Mouse (Mus musculus) naive thymus-derived CD4-positive, alpha-beta T cell, adult 2 months (primary cell): ENCODE measurements around the gene Zc2hc1b.

Experiments used
- DNase-seq: peaks from one replicate; pipeline ENCODE4 v3.0.0-alpha.2; 2011; ENCODE audit warnings: low read depth

Zc2hc1b gene

DNA sequence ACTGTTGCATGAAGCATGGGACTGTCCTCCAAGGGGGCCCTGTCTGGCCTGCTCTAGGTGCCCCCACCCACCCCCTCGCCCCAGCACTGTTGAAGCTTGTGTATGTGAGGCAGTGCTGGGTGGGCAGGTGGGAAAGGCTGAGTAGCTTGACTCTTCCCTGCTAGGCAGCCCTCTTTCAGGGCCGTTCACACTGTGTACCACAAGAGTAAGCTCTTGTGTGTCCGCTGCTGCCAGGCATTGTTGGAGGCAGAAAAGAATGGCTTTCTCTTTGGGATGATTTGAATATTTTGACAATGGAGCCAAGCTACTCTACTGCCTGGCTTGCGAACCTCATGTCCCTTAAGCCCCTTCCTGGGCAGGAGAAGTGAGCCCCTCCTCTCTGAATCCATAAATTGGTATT lies 62.8 kb downstream of the Zc2hc1b start:
- no peak for DNase-seq

DNA sequence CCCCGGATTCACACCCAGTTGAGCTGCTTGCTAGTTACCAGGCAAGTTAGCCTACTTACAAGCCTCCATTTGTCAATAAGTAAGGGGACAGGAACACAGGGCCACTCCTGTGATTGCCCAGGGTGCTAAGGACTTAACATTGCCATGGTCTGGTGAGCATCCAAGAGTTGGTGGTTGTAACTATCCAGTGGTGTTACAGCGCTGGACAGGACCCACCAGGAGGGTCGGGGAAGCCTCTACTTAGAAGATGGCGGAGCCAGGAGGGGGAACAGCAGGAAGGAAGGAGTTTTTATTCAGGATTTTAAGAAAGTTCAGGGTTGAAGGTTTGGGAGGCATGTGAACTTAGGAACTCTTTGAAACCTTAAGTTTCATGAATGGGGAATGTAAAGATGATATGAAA lies 64.2 kb downstream of the Zc2hc1b start:
- DNase-seq = no peak

GRCm38 (mm10) chr10:13112849-13113248 lies 65.0 kb downstream of the Zc2hc1b start:
- no peak for DNase-seq

GRCm38 (mm10) chr10:13109781-13110180 lies 68.0 kb downstream of the Zc2hc1b start:
- no peak for DNase-seq

- DNase-seq = no peak
Observed at GRCm38 (mm10) chr10:13108847-13109246, 69.0 kb downstream of the Zc2hc1b start.

GRCm38 (mm10) chr10:13108021-13108548 lies 69.7 kb downstream of the Zc2hc1b start:
- no peak for DNase-seq

- DNase-seq = no peak
Observed at GRCm38 (mm10) chr10:13106909-13107624, 70.8 kb downstream of the Zc2hc1b start.

DNA sequence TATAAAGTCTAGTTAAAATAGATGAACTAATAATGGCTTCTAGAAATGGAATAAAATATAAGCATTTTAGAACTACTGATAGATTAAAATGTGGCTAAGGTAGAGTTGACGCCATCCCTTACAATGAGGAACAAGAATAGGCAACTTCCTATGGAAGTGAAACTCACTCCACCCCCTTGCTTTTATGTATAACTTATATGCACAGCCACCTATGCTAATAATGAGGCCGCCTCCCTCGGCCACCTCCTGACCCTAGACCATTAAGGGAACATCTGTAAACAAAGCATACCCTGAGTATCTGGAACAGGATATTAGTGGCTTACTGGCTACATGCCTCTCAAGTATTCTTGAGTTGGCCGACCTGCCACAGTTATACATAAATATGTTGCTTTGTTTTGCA lies 74.0 kb downstream of the Zc2hc1b start:
- no peak for DNase-seq

GRCm38 (mm10) chr10:13102360-13102759 lies 75.5 kb downstream of the Zc2hc1b start:
- no peak for DNase-seq

DNA sequence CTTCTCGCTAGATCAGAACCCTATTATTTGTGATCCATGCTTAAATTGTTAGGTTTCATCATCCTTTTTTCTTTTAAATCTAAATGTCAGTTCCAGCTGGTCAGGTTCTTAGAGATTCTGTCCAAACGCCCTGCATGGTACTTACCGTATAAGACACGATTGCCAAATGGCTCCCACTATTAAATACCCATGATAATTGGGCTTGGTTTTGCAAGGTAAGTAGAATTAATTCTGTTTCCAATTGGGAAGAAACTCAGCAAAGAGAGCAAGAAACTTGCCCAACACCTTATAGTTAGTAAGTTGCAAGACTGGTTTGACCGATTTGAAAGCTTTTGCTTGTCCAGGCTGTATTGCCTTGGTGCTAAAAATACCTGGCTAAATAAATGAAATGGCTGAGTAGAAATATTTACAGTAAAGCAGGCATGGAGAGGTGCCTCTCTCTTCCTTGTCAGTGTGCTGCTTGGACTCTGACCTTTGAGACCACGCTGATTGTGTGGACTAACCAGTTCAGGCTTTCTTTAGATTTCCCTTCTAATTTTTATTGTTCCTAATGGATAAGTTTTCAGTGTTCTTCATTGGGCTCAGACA lies 77.7 kb downstream of the Zc2hc1b start:
- DNase-seq = no peak
